Mouse (Mus musculus) hindlimb bud, embryonic 11.5 days (tissue): ENCODE data around the gene Fam3c.

Experiments
- DNase-seq: peaks from one replicate; pipeline ENCODE4 v3.0.0-alpha.2; 2012; ENCODE audit warnings: low read depth, low spot score; ENCODE audit errors: extremely low spot score

Fam3c gene

GRCm38 (mm10) chr6:22354675-22355074 lies 1.4 kb downstream of the Fam3c start:
- no peak for DNase-seq

- DNase-seq, result no peak
Observed at GRCm38 (mm10) chr6:22354031-22354430, 2.0 kb downstream of the Fam3c start.

- no peak for DNase-seq
Observed at GRCm38 (mm10) chr6:22351551-22351950, 4.5 kb downstream of the Fam3c start.

- no peak for DNase-seq
Observed at GRCm38 (mm10) chr6:22350239-22350571, 5.8 kb downstream of the Fam3c start.

- no peak for DNase-seq
Observed at GRCm38 (mm10) chr6:22349531-22350238, 6.4 kb downstream of the Fam3c start.

GRCm38 (mm10) chr6:22348975-22349374 lies 7.1 kb downstream of the Fam3c start:
- no peak for DNase-seq

- no peak for DNase-seq
Observed at GRCm38 (mm10) chr6:22348130-22348529, 7.9 kb downstream of the Fam3c start.

GRCm38 (mm10) chr6:22347132-22347902 lies 8.7 kb downstream of the Fam3c start:
- no peak for DNase-seq

- DNase-seq, result no peak
Observed at GRCm38 (mm10) chr6:22344443-22344842, 11.6 kb downstream of the Fam3c start.

GRCm38 (mm10) chr6:22343706-22344105 lies 12.3 kb downstream of the Fam3c start:
- no peak for DNase-seq

GRCm38 (mm10) chr6:22343292-22343691 lies 12.8 kb downstream of the Fam3c start:
- DNase-seq, result no peak

- DNase-seq, result no peak
Observed at GRCm38 (mm10) chr6:22340779-22341178, 15.3 kb downstream of the Fam3c start.

- DNase-seq, result no peak
Observed at GRCm38 (mm10) chr6:22339763-22340542, 16.1 kb downstream of the Fam3c start.

- no peak for DNase-seq
Observed at GRCm38 (mm10) chr6:22332548-22332947, 23.5 kb downstream of the Fam3c start.

- no peak for DNase-seq
Observed at GRCm38 (mm10) chr6:22330169-22330960, 25.7 kb downstream of the Fam3c start.

- DNase-seq, result no peak
Observed at GRCm38 (mm10) chr6:22327931-22328330, 28.1 kb downstream of the Fam3c start.

GRCm38 (mm10) chr6:22327091-22327490 lies 29.0 kb downstream of the Fam3c start:
- DNase-seq, result no peak

- no peak for DNase-seq
Observed at GRCm38 (mm10) chr6:22326289-22326688, 29.8 kb downstream of the Fam3c start.

GRCm38 (mm10) chr6:22325364-22326072 lies 30.5 kb downstream of the Fam3c start:
- peak; percentile 37 for DNase-seq

- no peak for DNase-seq
Observed at GRCm38 (mm10) chr6:22298059-22298458, 58.0 kb downstream of the Fam3c start.
